Mouse (Mus musculus): ENCODE measurements around the gene Adat2.
A peak's percentile ranks its signal among the peaks of the same experiment; 100 is the strongest.

Adat2 gene

GRCm38 (mm10) chr10:13596073-13596472 lies 43.4 kb downstream of the Adat2 start:
- peak; percentile 60; the same call in 1 of the 2 replicates for ATAC-seq (ENCODE audit: low TSS enrichment)

GRCm38 (mm10) chr10:13596866-13597265 lies 44.2 kb downstream of the Adat2 start:
- ATAC-seq (ENCODE audit: low TSS enrichment): peak; percentile 38; the same call in 1 of the 2 replicates

- no peak for ATAC-seq (ENCODE audit: low TSS enrichment)
Measured at GRCm38 (mm10) chr10:13597491-13597890, 44.8 kb downstream of the Adat2 start.

- ATAC-seq (ENCODE audit: low TSS enrichment): peak; percentile 75
Measured at GRCm38 (mm10) chr10:13600926-13601325, 48.2 kb downstream of the Adat2 start.

Measured in frontal cortex, adult (tissue).